Mouse (Mus musculus) liver, embryonic 14.5 days (tissue): ENCODE measurements around the gene Klhdc8a.

Experiments
- CTCF ChIP-seq: IDR thresholded peaks from 2 replicates; pipeline ENCODE4 v1.5.1; 2016; ENCODE audit warnings: antibody characterized with exemption, low read depth, control low read depth
- EP300 ChIP-seq: IDR thresholded peaks from 2 replicates; pipeline ENCODE4 v1.6.1; 2016; ENCODE audit warnings: antibody characterized with exemption, low read depth

GRCm38 (mm10) chr1:132346134-132346851 is 47.9 kb downstream of the Klhdc8a start:
- TF ChIP-seq CTCF (no peak), EP300 (no peak)
